Mouse (Mus musculus) c-Kit-positive CD71-positive TER-119-negative erythroid progenitor cells, embryonic 14.5 days (primary cell): ENCODE results near the gene Miga2.
"Not testable (repeated sequence)": the region's sequence is repeated elsewhere in the genome, so short reads cannot be mapped to it uniquely, and the experiment has no call there.

Experiments
- DNase-seq: peaks from one replicate; pipeline ENCODE4 v3.0.0-alpha.2; 2013; ENCODE audit warnings: low read depth

Miga2 gene

GRCm38 (mm10) chr2:30397986-30398512, 34.0 kb downstream of the Miga2 start:
- DNase-seq: no peak

GRCm38 (mm10) chr2:30399191-30400171, 35.4 kb downstream of the Miga2 start:
- no peak for DNase-seq

DNA sequence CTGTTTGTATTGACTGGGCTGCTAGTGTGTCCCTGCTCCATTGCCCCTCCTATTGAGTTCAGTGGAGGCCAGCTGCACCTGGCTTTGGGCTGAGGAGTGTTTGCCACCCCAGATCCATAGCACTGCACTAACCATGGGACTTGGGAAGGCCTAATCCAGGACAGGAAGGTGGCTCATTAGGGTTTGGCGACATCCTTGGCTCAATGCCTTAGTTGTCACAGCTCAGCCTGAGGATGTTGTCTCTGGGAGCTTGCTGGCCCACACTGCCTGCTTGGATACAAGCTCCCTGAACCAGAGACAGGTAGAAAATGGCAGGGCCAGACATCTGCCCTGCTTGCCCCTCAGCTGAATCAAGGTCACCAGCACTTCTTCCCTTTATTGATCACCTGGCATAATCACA, 37.5 kb downstream of the Miga2 start:
- DNase-seq: no peak

DNA sequence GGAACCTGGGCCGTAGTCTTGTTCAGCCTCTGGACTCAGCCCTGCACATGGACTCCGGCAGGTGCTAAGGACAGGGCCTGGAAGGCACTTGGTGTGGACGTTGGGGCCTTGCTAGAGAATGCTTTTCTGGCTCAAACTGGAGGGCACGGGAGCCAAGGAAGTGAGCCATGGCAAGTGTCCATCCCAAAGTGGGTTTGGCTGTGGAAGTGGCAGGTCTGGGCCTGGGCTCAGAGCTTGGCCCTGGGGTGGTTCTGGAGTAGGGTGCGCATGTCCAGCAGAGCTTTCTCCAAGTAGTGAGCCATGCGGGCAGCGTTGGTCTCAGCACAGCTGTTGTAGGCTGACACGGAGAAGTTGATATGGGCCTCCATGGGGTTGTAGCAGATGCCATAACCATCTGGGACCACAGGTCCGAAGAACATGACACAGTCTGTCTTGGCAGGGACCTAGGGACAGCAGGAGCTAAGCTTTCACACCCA, 38.4 kb downstream of the Miga2 start:
- DNase-seq: no peak

DNA sequence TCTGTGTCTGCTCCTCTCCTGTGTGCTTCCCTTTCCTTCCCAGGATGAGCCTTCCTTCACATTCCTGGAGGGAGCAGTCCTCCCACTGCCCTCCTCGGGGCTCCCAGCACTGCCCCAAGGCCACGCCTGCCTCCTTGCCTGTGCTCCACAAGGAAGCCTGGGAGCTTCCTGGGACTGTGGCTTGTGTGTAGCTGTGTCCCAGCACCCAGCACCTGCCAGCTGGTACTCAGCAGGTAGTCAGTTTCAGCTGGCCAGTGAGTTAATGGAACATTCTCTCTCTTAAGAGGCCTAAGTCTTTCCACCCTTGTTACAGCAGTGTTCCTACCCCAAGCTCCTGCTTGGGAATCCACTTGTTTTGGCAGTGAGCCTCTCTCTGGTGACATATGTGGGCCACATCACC, 38.8 kb downstream of the Miga2 start:
- DNase-seq: no peak

GRCm38 (mm10) chr2:30403870-30404269, 39.8 kb downstream of the Miga2 start:
- DNase-seq: no peak

- no peak for DNase-seq
Observed at GRCm38 (mm10) chr2:30407221-30407620, 43.2 kb downstream of the Miga2 start.

GRCm38 (mm10) chr2:30407778-30408177, 43.7 kb downstream of the Miga2 start:
- DNase-seq: no peak

DNA sequence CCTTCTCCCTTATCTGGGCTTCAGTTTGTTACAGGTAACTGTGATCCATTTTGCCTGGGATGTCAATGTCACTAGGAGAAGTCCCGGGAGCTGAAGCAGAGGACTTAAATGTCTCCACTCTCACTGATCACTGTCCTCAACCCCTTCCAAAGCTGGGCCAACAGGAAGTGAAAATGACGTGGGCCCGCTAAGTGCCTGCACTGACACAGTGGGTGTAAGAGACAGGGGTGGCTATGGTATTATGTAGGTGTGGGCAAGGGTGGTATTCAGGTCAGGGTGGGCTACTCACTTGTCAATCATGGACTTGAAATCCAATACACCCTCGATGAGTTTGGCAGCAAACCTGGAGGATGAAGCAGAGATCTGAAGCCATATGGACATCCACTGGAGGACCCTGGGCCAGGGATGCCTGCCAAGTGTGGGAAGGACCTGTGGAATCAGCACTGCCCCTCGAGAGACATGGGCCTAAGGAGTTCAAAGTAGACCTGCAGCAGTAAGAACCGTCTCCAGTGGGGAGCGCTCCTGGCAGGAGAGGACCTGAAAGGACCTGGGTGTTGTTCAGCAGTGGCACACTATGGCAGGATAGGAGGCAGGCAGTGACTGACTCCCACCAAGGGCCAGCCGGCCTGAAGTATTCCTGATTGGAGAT, 44.5 kb downstream of the Miga2 start:
- DNase-seq: no peak

GRCm38 (mm10) chr2:30409454-30410176, 45.6 kb downstream of the Miga2 start:
- no peak for DNase-seq

DNA sequence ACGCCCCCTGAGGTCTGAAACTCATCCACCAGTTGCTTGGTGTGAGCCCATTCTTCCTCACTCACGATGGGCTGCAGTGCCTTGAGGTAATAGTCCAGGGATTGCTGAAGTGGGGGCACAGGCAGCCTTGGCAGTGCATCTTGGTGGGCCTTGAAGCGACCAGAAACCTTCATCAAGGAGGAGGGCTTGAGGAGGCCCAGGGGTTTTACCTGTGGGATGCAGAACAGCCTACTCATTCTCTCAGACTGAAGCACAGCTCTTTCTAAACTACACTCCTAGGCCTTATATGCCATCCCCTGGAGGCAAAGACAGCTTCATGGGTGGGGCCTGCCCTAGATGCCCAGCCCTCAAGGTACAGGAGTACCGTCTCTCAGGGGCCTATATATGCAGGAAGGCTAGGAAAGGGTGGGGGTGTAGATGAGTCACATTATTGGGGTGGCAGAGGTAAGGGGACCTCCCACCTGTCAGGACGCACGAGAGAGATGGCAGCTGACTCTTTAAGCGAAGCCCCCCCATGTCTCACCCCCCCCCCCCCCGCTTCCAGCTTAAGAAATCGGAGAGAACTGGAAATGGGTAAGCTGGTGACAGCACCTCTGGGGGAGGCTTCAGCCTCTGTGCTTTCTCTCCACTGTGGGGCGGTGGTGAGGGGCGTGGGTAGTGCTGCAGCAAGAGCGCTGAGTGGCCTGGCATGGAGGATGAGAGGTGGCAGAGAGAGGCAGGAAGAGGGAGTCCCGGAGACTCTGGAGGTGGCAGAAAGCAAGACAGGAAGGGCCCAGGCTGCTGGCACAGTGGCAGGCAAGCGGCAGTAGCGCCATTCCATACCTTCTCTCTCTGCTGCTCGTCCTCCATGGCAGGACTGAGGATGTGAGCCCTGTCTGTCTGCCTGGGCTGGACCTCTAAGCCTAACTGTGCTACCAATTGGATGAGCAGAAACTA, 49.3 kb downstream of the Miga2 start:
- no peak for DNase-seq

- DNase-seq: no peak
Observed at GRCm38 (mm10) chr2:30414101-30414500, 50.1 kb downstream of the Miga2 start.

DNA sequence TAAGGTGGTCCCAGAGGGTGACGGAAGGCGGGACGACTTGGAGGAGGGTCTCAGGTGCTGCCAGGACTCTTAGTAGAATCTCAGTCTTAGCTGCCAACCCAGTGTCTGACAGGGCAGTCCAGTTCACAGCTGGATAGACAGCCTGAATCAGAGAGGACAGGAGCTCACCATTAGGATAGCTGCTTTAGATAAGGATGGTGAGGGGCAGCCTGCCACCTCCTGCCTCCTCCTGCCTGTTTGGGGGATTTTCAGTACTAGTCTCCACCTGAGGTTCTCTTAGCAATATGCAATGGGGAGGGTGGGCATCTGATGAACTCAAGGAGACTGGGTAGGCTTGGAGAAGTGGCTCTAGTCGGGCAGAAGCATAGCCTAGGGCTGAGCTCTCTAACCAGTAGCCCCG, 50.6 kb downstream of the Miga2 start:
- DNase-seq: peak; percentile 17

DNA sequence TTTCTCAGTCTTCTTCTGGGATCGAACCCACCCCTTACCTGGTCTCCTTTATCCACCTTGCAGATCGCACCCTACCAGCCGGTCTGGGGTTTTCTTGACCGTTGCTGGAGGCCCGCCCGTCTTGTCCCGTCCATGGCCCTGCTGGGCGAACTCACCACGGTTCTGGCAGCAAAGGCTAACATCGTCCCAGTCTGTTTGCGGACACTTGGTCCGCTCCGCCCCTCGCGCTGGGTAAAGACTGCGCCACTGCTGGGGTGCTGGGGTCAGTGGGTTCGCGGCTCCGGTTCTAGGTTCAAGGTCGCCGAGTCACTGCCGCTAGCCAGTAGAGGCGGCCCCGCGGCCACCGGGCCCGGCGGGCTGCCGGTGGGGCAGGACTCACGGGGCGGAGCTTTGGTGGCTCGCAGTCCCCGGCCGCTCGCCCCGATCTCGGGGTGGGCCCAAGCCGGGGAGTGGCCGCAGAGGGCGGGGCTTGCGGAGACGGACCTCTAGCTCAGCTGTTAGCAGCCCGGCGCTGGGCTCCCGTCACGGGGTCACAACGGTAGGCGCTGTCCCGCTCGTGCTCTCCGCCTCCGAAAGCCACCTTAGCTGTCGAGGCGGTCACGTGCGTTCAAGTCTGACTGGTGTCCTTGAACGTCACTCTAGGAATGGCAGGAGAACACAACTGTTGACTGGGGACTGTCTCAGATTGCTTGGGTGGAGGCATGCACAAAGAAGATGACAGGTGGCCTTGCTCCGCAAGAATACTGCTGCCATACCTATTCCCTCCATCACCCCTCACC, 51.3 kb downstream of the Miga2 start, which contains the start of gene Crat:
Crat (minus strand) TSS at position 657 of the 779 bp plus-strand sequence.
- peak; percentile 74 for DNase-seq

- peak; percentile 77 for DNase-seq
Observed at GRCm38 (mm10) chr2:30415936-30416648, 52.1 kb downstream of the Miga2 start, which contains the start of gene Ptpa. Ptpa (plus strand) TSS chr2:30416039.

DNA sequence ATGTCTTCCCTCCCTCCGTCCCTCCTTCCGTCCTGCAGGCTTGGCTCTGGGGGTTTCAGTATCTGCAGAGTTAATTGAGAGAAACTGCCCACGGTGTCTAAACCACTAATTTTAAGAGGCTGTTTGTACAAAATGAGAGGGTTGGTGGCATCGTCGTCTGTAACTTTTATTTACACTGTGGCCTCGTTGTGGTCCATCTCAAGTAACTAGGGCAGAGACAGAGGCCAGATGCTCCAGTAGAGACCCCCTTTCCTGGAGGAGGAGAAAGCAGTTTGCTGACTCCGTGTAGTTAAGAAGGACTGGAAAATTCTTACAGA, 52.6 kb downstream of the Miga2 start:
- peak; percentile 29 for DNase-seq

- DNase-seq: not testable (repeated sequence)
Observed at GRCm38 (mm10) chr2:30417154-30417553, 53.1 kb downstream of the Miga2 start.

- peak; percentile 68 for DNase-seq
Observed at GRCm38 (mm10) chr2:30417595-30418165, 53.6 kb downstream of the Miga2 start.

GRCm38 (mm10) chr2:30418259-30418658, 54.2 kb downstream of the Miga2 start:
- DNase-seq: no peak
